Mouse (Mus musculus) gonadal fat pad, adult 2 months (tissue): ENCODE results near the gene Gde1. TPM values are rescaled to one million over a fixed set of nuclear protein-coding genes. Genes with fewer than 3 reads are reported as not detected.

Experiments
- DNase-seq: peaks from one replicate; pipeline ENCODE4 v3.0.0-alpha.2; 2012; ENCODE audit warnings: low read depth
- polyA plus RNA-seq: library from polyadenylated mRNA; depleted of rRNA; stranded (reverse); fragments of >200 nt; gene quantifications from 2 replicates; pipeline ENCODE4 v1.2.3, GENCODE M21; 2012

The Gde1 gene
- polyA plus RNA-seq, 1 experiment: 118 TPM

GRCm38 (mm10) chr7:118706488-118706887 lies 910 bp upstream of the Gde1 start:
- DNase-seq: no peak

DNA sequence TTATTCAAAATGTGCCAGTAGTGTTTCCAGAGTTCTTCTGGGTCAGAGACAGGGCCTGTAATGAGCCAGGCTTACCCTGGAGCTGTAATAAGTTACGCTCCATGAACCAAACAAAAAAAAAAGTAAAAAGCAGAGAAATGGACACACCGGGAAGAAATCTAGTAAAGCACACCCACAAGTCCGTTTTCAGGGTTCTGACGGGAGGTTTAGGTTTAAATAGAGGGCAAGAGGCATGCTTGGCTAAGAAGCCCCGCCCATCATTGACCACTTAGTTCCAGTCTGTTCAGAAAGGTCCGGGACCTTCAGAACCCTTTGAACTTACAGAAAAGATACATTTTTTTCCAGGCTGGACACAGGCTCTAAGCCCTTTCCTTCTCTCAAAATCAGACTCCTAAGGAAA lies 473 bp upstream of the Gde1 start:
- no peak for DNase-seq

DNA sequence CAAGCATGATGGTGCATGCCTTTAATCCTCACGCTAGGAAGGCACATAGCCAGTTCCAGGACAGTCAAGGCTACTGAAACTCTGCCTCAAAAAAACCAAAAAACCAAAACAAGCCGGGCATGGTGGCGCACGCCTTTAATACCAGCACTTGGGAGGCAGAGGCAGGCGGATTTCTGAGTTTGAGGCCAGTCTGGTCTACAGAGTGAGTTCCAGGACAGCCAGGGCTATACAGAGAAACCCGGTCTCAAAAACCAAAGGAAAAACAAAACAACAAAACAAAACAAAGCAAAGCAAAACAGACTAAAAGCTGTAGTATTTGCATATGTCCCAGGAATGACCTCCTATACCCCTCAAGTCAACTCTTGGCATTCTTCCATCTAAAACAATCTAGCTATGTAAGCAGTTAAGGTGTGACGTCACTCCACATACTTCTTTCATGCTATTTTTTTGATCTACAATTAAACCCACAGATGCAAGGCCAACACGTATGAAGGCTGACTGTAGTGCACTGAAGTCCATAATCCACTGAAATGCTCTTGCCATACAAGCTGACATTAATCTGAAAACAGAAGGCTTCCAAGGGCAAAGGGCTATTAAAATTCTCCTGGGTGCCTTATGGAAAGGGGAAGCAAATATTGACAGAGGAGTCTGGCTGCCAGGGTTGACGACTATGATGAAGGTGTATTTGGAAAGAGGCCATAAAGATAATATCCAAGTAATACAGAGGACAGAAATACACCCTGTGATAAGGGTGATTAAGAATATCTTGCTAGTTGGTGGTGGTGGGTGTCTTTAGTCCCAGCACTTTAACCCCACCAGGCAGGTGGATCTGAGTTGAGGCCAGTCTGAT lies 1.4 kb downstream of the Gde1 start:
- no peak for DNase-seq

GRCm38 (mm10) chr7:118703144-118703561 lies 2.4 kb downstream of the Gde1 start:
- DNase-seq: no peak

DNA sequence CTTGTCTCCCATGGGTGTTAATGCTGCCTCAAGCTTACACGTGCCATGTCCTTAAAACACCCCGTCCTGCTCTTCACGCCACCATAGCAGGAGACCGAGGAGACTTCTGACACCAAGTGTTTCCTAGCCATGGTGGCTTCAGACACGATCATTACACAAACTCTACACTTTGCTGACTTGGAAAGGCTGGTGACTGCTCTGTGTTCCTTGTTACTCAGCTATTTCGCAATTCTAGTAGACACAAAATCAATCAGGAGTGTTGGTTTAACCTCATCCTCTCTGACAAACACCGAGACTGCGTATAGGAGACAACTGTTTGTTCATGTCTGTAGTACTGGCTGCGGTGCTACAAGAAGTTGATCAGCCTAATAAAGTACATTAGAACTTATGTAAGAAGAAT lies 6.7 kb downstream of the Gde1 start:
- no peak for DNase-seq

DNA sequence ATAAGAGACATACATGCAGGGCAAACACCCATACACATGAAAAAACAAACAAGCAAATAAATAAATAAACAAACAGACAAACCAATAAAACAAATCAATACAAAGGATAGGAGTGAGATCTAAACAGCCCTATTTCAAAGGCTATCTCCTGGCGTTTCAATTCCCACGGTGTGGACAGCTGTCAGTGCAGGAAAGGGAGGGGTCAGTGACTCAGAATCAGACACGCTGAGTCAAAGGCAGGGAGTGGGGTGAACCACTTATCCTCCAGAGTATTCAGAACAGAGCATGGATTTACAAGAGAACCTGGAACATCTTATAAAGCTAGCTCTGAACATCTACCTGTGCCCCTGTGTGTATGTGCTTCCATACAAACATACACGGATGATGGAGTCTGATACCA lies 8.4 kb downstream of the Gde1 start:
- no peak for DNase-seq

DNA sequence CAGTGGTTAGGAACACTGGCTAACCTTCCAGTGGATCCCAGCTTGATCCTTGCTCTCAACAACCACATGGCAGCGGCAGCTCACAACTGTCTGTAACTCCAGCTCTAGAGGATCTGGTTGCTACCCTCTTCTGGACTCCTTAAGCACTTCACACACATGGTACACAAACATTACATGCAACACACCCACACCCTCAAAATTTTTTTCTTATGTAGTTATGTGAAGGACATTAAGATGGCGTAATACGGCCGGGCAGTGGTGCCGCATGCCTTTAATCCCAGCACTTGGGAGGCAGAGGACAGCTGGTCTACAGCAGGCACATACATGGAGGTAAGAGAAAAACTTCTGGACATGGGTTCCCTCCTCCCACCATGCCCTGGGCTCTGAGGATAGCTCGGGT lies 9.4 kb downstream of the Gde1 start:
- no peak for DNase-seq

GRCm38 (mm10) chr7:118691287-118691686 lies 14.3 kb downstream of the Gde1 start:
- DNase-seq: no peak

GRCm38 (mm10) chr7:118689088-118689487 lies 16.5 kb downstream of the Gde1 start:
- DNase-seq: no peak

DNA sequence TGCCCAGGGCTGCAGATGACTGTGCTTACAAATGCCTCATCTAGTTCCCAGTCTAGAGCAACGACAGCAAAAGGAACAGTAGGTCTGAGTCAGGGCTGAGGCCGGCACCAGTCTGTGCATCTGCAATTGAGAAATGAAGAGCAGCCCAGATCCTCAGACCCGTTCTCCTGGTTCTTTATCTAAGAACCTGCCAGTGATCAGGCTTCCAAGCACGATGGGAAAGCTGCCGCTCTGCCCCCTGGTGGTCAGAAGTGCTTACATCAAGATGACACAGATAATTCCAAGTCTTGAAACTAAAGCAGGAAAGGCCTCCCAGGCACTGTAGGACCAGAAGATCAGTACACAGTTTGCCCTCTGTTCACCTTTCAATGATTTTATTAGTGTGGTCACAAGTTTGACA lies 17.4 kb downstream of the Gde1 start:
- DNase-seq: no peak

DNA sequence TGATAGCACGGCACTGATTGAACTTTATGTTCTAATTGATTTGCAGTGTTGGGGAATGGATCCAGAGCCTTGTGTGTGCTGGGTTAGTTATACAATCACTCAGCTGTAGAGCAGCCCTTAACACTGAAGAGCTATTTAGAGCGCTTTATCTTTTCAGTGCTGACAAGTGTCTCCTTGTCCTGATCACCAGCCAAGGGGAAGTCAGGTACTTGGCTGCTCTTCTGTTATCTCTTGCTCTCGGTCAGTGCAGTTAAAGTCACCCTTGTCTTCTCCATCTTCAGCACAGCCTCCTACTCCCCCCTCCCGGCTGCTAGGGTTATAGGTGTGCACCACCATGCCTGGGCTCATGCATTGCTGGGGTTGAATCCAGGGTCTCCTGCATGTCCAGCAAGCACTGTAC lies 28.8 kb downstream of the Gde1 start:
- no peak for DNase-seq

GRCm38 (mm10) chr7:118670142-118670541 lies 35.4 kb downstream of the Gde1 start:
- no peak for DNase-seq

DNA sequence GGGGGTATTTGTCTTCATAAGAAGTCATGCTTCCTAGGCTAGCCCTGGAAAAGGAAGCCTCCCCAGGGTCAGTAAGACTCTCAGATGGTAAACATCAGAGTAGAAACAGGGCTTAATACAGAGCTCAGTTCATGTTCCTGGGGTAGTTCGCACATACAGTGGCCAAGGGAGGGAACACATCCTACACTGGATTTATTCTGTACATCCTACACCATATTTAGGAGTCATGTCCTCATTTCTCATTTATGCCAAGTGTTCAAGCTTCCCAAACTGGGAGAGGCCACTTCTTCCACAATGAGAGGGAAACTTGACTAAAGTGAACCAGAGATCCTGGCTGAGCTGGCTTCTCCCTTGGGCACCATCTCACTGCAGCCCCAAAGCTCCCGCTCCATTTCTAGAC lies 37.8 kb downstream of the Gde1 start:
- no peak for DNase-seq

- DNase-seq: no peak
Observed at GRCm38 (mm10) chr7:118656730-118657129, 48.8 kb downstream of the Gde1 start.

DNA sequence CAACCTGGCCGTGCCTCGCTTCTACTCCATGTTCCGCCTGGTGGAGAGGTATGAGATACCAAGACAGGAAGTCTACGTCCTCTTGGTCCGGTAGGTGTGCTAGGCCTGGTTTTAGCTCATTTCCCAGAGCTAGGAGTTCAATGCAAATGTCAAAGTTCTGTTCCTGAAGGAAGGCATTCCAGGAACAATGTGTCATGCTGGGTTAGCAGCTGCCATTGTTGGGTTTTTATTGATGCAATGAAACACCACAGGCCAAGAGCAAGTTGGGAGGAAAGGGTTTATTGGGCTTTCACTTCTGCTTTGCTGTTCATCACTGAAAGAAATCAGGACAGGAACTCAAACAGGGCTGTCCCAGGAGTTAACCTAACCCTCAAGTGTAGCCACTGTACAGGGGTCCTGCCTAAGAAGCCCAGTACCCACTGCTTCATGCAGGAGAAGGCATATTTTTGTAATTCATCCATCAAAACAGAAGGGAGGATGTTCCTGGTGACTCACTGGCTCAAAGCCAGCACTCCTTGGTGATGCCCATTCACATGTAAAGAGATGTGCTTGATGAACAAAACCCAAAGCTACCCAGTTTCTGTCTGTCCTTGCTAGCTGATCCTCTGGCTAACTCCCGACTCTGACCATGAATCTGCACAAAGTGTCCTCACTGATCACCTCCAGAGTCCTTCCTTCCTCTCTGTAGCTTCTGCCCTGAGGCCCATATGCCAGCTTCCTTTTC lies 52.8 kb downstream of the Gde1 start:
- no peak for DNase-seq

- no peak for DNase-seq
Observed at GRCm38 (mm10) chr7:118650891-118651290, 54.7 kb downstream of the Gde1 start.

- DNase-seq: no peak
Observed at GRCm38 (mm10) chr7:118650119-118650518, 55.5 kb downstream of the Gde1 start.

DNA sequence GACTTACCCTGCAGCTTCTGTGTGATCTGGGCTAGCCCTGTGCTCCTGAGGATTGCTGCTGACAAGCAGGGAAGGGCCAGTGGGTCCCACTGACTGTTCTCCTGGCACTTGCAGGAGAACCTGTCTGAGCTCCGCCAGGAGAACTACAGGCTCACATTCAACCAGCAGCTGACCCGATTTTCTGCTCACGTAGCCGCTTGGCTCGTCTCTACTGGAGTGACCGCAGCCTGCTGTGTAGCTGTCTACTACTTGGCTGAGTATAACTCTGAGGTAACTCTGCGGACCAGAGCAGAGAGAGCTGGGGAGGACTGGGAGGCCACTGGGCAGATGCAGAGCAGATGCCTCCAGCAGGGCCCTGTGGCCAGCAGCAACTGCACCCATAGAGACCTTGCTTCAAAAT lies 56.2 kb downstream of the Gde1 start:
- no peak for DNase-seq

GRCm38 (mm10) chr7:118646237-118646636 lies 59.3 kb downstream of the Gde1 start:
- DNase-seq: no peak
